Mouse (Mus musculus) spleen, adult 2 months (tissue): Measurements from ENCODE around the gene Mrpl48. TPM values are rescaled to one million over a fixed set of nuclear protein-coding genes. Genes with fewer than 3 reads are reported as not detected.
"Not testable (repeated sequence)": the region's sequence is repeated elsewhere in the genome, so short reads cannot be mapped to it uniquely, and the experiment has no call there.

Experiments used
- DNase-seq, 2 experiments: peaks; one replicate each; pipeline versions ENCODE4 v3.0.0 to v3.0.0-alpha.2; 2012 to 2021; ENCODE audit warnings: low spot score in 2 of 2, low read depth in 1 of 2
- H3K27ac ChIP-seq: fragments of 200-500 bp; 2 replicates; pipeline ENCODE4 v1.5.1; 2012; ENCODE audit warnings: low read length, inconsistent platforms; ENCODE audit not compliant: insufficient read depth
- H3K27me3 ChIP-seq: fragments of 200-500 bp; 2 replicates; pipeline ENCODE4 v1.6.1; 2012; ENCODE audit warnings: mild to moderate bottlenecking, moderate library complexity, low read length, inconsistent platforms; ENCODE audit not compliant: control insufficient read depth, insufficient read depth
- H3K36me3 ChIP-seq: fragments of 200-500 bp; 2 replicates; pipeline ENCODE4 v1.6.1; 2012; ENCODE audit warnings: mild to moderate bottlenecking, low read length, inconsistent platforms; ENCODE audit not compliant: control insufficient read depth, insufficient read depth
- H3K4me1 ChIP-seq: fragments of 200-500 bp; 2 replicates; pipeline ENCODE4 v1.6.1; 2011; ENCODE audit warnings: inconsistent platforms; ENCODE audit not compliant: control insufficient read depth, insufficient read depth, insufficient read length
- H3K4me3 ChIP-seq: fragments of 200-500 bp; 2 replicates; pipeline ENCODE4 v1.5.1; 2011; ENCODE audit warnings: mild to moderate bottlenecking, inconsistent platforms; ENCODE audit not compliant: insufficient read depth, insufficient read length; ENCODE audit errors: extremely low read depth
- CTCF ChIP-seq: fragments of 200-500 bp; IDR thresholded peaks from 2 replicates; pipeline ENCODE4 v1.5.1; 2011; ENCODE audit warnings: mild to moderate bottlenecking, inconsistent platforms; ENCODE audit not compliant: insufficient read depth, insufficient read length, insufficient replicate concordance; ENCODE audit errors: extremely low read depth
- POLR2A ChIP-seq: fragments of 200-500 bp; IDR thresholded peaks from 2 replicates; pipeline ENCODE4 v1.6.1; 2011; ENCODE audit warnings: low read depth, low read length, inconsistent platforms
- WGBS: fragments of 180-500 bp; shearing (Covaris S2); methylation state at CpG from one replicate; pipeline ENCODE4 v1.1.7; 2018; 5-methylcytosine and 5-hydroxymethylcytosine counted together
- polyA plus RNA-seq: library from polyadenylated mRNA; depleted of rRNA; stranded (reverse); fragments of >200 nt; gene quantifications from 2 replicates; pipeline ENCODE4 v1.2.3, GENCODE M21; 2012

Mrpl48 gene
- polyA plus RNA-seq, 1 experiment, result 4.3 TPM

- no peak for DNase-seq
- no peaks in the 10 kb centered on the region for H3K27me3 ChIP-seq
- H3K27ac ChIP-seq, result no peak overlapping the region
- H3K4me3 ChIP-seq, result no peak overlapping the region
- WGBS, result 92% methylated on average over 4 of the region's 4 CpGs
- no peaks in the 10 kb centered on the region for H3K4me1 ChIP-seq
- peaks cover 3% of the 10 kb centered on the region; the same call in 1 of the 2 replicates for H3K36me3 ChIP-seq
- TF ChIP-seq POLR2A (no peak), CTCF (no peak)
These were observed 36.0 kb downstream of the Mrpl48 start for GRCm38 (mm10) chr7:100572061-100572460.

GRCm38 (mm10) chr7:100570930-100571715 is 37.0 kb downstream of the Mrpl48 start:
- H3K27me3 ChIP-seq, result no peaks in the 10 kb centered on the region
- no peak overlapping the region for H3K4me3 ChIP-seq
- TF ChIP-seq POLR2A (no peak), CTCF (no peak)
- 84% methylated on average over 3 of the region's 3 CpGs for WGBS
- no peak for DNase-seq
- H3K36me3 ChIP-seq, result peaks cover 3% of the 10 kb centered on the region; the same call in 1 of the 2 replicates
- no peaks in the 10 kb centered on the region for H3K4me1 ChIP-seq
- H3K27ac ChIP-seq, result no peak overlapping the region

DNA sequence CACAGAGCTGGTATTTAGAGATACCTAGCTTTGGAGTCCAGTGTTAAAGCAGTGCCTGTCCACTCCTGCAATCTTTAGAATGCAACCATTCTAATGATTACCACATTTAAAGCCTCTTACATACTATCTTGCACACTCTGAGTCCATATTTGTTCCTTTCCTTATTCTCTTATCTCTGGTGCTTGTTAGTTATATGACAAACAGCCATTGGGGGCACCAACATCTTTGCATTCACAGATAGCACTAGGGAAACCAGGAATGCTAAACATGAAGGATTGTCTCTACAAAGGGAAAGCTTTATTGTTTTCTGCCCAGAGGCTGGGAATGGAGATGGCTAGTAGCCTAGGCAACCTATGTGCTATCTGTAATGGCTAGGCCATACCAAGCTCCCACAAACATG is 38.2 kb downstream of the Mrpl48 start:
- no peak for DNase-seq
- Histone ChIP-seq H3K4me3 (no peak overlapping the region), H3K4me1 (no peaks in the 10 kb centered on the region), H3K27me3 (no peaks in the 10 kb centered on the region), H3K36me3 (peaks cover 3% of the 10 kb centered on the region; the same call in 1 of the 2 replicates), H3K27ac (no peak overlapping the region)
- TF ChIP-seq CTCF (no peak), POLR2A (no peak)

GRCm38 (mm10) chr7:100567238-100567637 is 40.9 kb downstream of the Mrpl48 start:
- not testable (repeated sequence) for H3K4me1 ChIP-seq, H3K4me3 ChIP-seq, H3K36me3 ChIP-seq, DNase-seq, H3K27ac ChIP-seq, H3K27me3 ChIP-seq
- WGBS, result 95% methylated on average over 5 of the region's 5 CpGs

GRCm38 (mm10) chr7:100561861-100562587 is 46.1 kb downstream of the Mrpl48 start:
- 92% methylated on average over 11 of the region's 11 CpGs for WGBS
- no peaks in the 10 kb centered on the region for H3K4me1 ChIP-seq
- H3K36me3 ChIP-seq, result peaks cover 2% of the 10 kb centered on the region; the same call in 1 of the 2 replicates
- H3K4me3 ChIP-seq, result no peak overlapping the region
- TF ChIP-seq POLR2A, result no peak
- no peak for TF ChIP-seq CTCF
- H3K27me3 ChIP-seq, result no peaks in the 10 kb centered on the region
- no peak overlapping the region for H3K27ac ChIP-seq
- no peak for DNase-seq

DNA sequence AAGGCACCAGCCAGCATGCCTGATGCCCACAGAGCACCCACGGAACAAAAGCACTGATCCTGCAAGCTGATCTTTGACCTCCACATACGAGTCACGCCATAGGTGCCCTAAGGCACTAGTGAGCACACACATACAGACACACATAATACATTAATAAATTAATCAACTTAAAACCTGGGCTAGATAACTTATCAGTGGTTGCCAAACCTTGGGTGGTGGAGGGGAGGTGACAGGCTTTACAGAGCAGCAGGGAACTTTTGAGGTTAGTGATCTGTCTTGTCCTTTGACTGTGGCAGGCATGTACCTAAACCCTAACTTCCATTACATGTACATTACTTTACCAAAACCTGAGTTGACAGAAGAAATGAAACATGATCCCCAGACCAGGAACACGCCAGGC is 48.8 kb downstream of the Mrpl48 start:
- 81% methylated on average over 4 of the region's 4 CpGs for WGBS

GRCm38 (mm10) chr7:100557241-100557640 is 50.9 kb downstream of the Mrpl48 start:
- no peak overlapping the region for H3K4me3 ChIP-seq
- H3K36me3 ChIP-seq, result peaks cover 2% of the 10 kb centered on the region; the same call in 1 of the 2 replicates
- H3K4me1 ChIP-seq, result no peaks in the 10 kb centered on the region
- WGBS, result 95% methylated on average over 5 of the region's 5 CpGs
- no peak for DNase-seq
- H3K27me3 ChIP-seq, result no peaks in the 10 kb centered on the region
- H3K27ac ChIP-seq, result no peak overlapping the region
- TF ChIP-seq POLR2A (no peak), CTCF (no peak)

More for the DNA sequence above, 48.8 kb downstream of the Mrpl48 start:
- Histone ChIP-seq H3K27ac (no peak overlapping the region), H3K4me3 (no peak overlapping the region), H3K27me3 (no peaks in the 10 kb centered on the region), H3K36me3 (peaks cover 2% of the 10 kb centered on the region; the same call in 1 of the 2 replicates), H3K4me1 (no peaks in the 10 kb centered on the region)
- TF ChIP-seq POLR2A (no peak), CTCF (no peak)
- DNase-seq, result no peak
